Mouse (Mus musculus) left cerebral cortex, postnatal 10 days (tissue): ENCODE data around the gene Cpm. TPM values are rescaled to one million over a fixed set of nuclear protein-coding genes. Genes with fewer than 3 reads are reported as not detected.

ENCODE experiments used
- DNase-seq, 2 experiments: peaks; one replicate each; pipeline ENCODE4 v3.0.0; 2021 to 2022; ENCODE audit warnings: low spot score in 2 of 2, mixed read lengths in 1 of 2; ENCODE audit errors: extremely low spot score in 1 of 2
- intact Hi-C: fragments of 180-260 bp; cut with DNase I; formaldehyde crosslinking; loops from one replicate; pipeline ENCODE4 v1.15.1; 2025
- total RNA-seq, 2 experiments: library from RNA; stranded (reverse); gene quantifications; 2 replicates each; pipeline ENCODE4 v1.2.3; 2021

The Cpm gene
- total RNA-seq, 2 experiments from 2014 or later, result 2.0 to 3.3 TPM

- DNase-seq, result no peak
Observed at GRCm38 (mm10) chr10:117688204-117689151, 59.2 kb downstream of the Cpm start.

GRCm38 (mm10) chr10:117689297-117690100 lies 60.2 kb downstream of the Cpm start:
- intact Hi-C loops, result loop anchor here (5.0 kb wide), 1 partner anchor 332 kb away; no protein-coding TSS in a partner anchor
- no peak for DNase-seq

More at GRCm38 (mm10) chr10:117688204-117689151, 59.2 kb downstream of the Cpm start:
- intact Hi-C loops, result no loop called here

- intact Hi-C loops, result loop anchor here (5.0 kb wide), 1 partner anchor 333 kb away; no protein-coding TSS in a partner anchor
- no peak for DNase-seq
Observed at GRCm38 (mm10) chr10:117690101-117690352, 60.7 kb downstream of the Cpm start.

- intact Hi-C loops, result loop anchor here (5.0 kb wide), 1 partner anchor 334 kb away; no protein-coding TSS in a partner anchor
Observed at GRCm38 (mm10) chr10:117690770-117691296, 61.5 kb downstream of the Cpm start.

GRCm38 (mm10) chr10:117691389-117691968 lies 62.2 kb downstream of the Cpm start:
- intact Hi-C loops, result loop anchor here (5.0 kb wide), 1 partner anchor 334 kb away; no protein-coding TSS in a partner anchor

More at GRCm38 (mm10) chr10:117690770-117691296, 61.5 kb downstream of the Cpm start:
- no peak for DNase-seq

GRCm38 (mm10) chr10:117692173-117692572 lies 62.9 kb downstream of the Cpm start:
- intact Hi-C loops, result loop anchor here (5.0 kb wide), 1 partner anchor 335 kb away; no protein-coding TSS in a partner anchor
- DNase-seq, result no peak

More at GRCm38 (mm10) chr10:117691389-117691968, 62.2 kb downstream of the Cpm start:
- DNase-seq, result no peak

- no peak for DNase-seq
- intact Hi-C loops, result loop anchor here (5.0 kb wide), 1 partner anchor 336 kb away; no protein-coding TSS in a partner anchor
Observed at GRCm38 (mm10) chr10:117692953-117693352, 63.7 kb downstream of the Cpm start.

GRCm38 (mm10) chr10:117694255-117694953 lies 65.1 kb downstream of the Cpm start:
- intact Hi-C loops, result loop anchor here (5.0 kb wide), 1 partner anchor 337 kb away; no protein-coding TSS in a partner anchor
- DNase-seq, result no peak

GRCm38 (mm10) chr10:117695027-117695426 lies 65.7 kb downstream of the Cpm start:
- DNase-seq, result no peak
- intact Hi-C loops, result no loop called here

GRCm38 (mm10) chr10:117695605-117696004 lies 66.3 kb downstream of the Cpm start:
- DNase-seq, result no peak
- intact Hi-C loops, result no loop called here

GRCm38 (mm10) chr10:117696021-117696826 lies 66.9 kb downstream of the Cpm start:
- DNase-seq, result no peak
- intact Hi-C loops, result no loop called here

GRCm38 (mm10) chr10:117696827-117697560 lies 67.7 kb downstream of the Cpm start:
- intact Hi-C loops, result no loop called here

GRCm38 (mm10) chr10:117697561-117698115 lies 68.3 kb downstream of the Cpm start:
- intact Hi-C loops, result no loop called here
- no peak for DNase-seq

More at GRCm38 (mm10) chr10:117696827-117697560, 67.7 kb downstream of the Cpm start:
- DNase-seq, result no peak

- intact Hi-C loops, result no loop called here
Observed at GRCm38 (mm10) chr10:117698313-117699138, 69.2 kb downstream of the Cpm start.

GRCm38 (mm10) chr10:117699914-117700313 lies 70.6 kb downstream of the Cpm start:
- no peak for DNase-seq
- intact Hi-C loops, result no loop called here

More at GRCm38 (mm10) chr10:117698313-117699138, 69.2 kb downstream of the Cpm start:
- no peak for DNase-seq
